Mouse (Mus musculus) MEL (cell line): Measurements from ENCODE around the gene Fnip2.

Experiments
- CHD1 ChIP-seq: IDR thresholded peaks from 2 replicates; pipeline ENCODE4 v1.6.1; 2012; ENCODE audit warnings: low read depth, mild to moderate bottlenecking, inconsistent platforms, low read length, improper control_type of control experiment
- CTCF ChIP-seq, 3 experiments: IDR thresholded peaks in 2 of 3; conservative IDR thresholded peaks in 1 of 3; 2 replicates each; pipeline ENCODE4 v1.5.1; 2011 to 2012; ENCODE audit warnings: low read length in 3 of 3, low read depth in 2 of 3, mild to moderate bottlenecking in 2 of 3, improper control_type of control experiment in 1 of 3, inconsistent platforms in 1 of 3, mixed read lengths in 1 of 3, moderate library complexity in 1 of 3; ENCODE audit not compliant: control insufficient read depth in 1 of 3, insufficient read depth in 1 of 3, poor library complexity in 1 of 3, severe bottlenecking in 1 of 3
- GABPA ChIP-seq: IDR thresholded peaks from 2 replicates; pipeline ENCODE4 v1.6.1; 2012; ENCODE audit warnings: low read depth, mild to moderate bottlenecking, inconsistent platforms, low read length, improper control_type of control experiment, moderate library complexity
- HCFC1 ChIP-seq: IDR thresholded peaks from 2 replicates; pipeline ENCODE4 v1.6.1; 2012; ENCODE audit warnings: low read depth, mild to moderate bottlenecking, inconsistent platforms, low read length, improper control_type of control experiment, moderate library complexity
- MAZ ChIP-seq: IDR thresholded peaks from 2 replicates; pipeline ENCODE4 v1.6.1; 2012; ENCODE audit warnings: low read depth, mild to moderate bottlenecking, inconsistent platforms, low read length, improper control_type of control experiment
- MXI1 ChIP-seq: IDR thresholded peaks from 2 replicates; pipeline ENCODE4 v1.6.1; 2011; ENCODE audit warnings: mild to moderate bottlenecking, low read depth, low read length, improper control_type of control experiment
- POLR2A ChIP-seq, 2 experiments: IDR thresholded peaks; 2 replicates each; pipeline ENCODE4 v1.6.1; 2011 to 2012; ENCODE audit warnings: low read length in 2 of 2, mild to moderate bottlenecking in 2 of 2, control low read depth in 1 of 2, improper control_type of control experiment in 1 of 2, low read depth in 1 of 2, moderate library complexity in 1 of 2; ENCODE audit not compliant: control insufficient read depth in 1 of 2, insufficient read depth in 1 of 2, poor library complexity in 1 of 2
- RAD21 ChIP-seq: IDR thresholded peaks from 2 replicates; pipeline ENCODE4 v1.6.1; 2011; ENCODE audit warnings: mild to moderate bottlenecking, low read depth, low read length, improper control_type of control experiment
- USF1 ChIP-seq: IDR thresholded peaks from 2 replicates; pipeline ENCODE4 v1.6.1; 2014; ENCODE audit warnings: low read depth, mild to moderate bottlenecking, inconsistent platforms, low read length, improper control_type of control experiment, moderate library complexity

- TF ChIP-seq USF1 (no peak), CTCF (IDR thresholded peaks at IDR 0.05 in 2 of 3, conservative IDR thresholded peaks at IDR 0.05 in 1 of 3; ENCODE audit: control insufficient read depth in 1 of 3, insufficient read depth in 1 of 3, low read depth in 2 of 3, low read length in 3 of 3, poor library complexity in 1 of 3, severe bottlenecking in 1 of 3) (no peak), HCFC1 (no peak), MXI1 (no peak), POLR2A (IDR thresholded peaks at IDR 0.05; ENCODE audit: control insufficient read depth in 1 of 2, insufficient read depth in 1 of 2, low read depth in 1 of 2, low read length in 2 of 2, poor library complexity in 1 of 2) (no peak), MAZ (no peak), GABPA (no peak), RAD21 (no peak), CHD1 (no peak)
These were observed 74.5 kb downstream of the Fnip2 start for GRCm38 (mm10) chr3:79493064-79493463.
